Mouse (Mus musculus): ENCODE data around the gene Gsk3b. TPM values are rescaled to one million over a fixed set of nuclear protein-coding genes. Genes with fewer than 3 reads are reported as not detected.
"Not testable (repeated sequence)": the region's sequence is repeated elsewhere in the genome, so short reads cannot be mapped to it uniquely, and the experiment has no call there.

The Gsk3b gene
- polyA plus RNA-seq, 1 experiment: 5.8 TPM

- peaks cover 79% of the 10 kb centered on the region for H3K4me1 ChIP-seq
- no peaks in the 10 kb centered on the region for H3K27me3 ChIP-seq (replicated peaks)
- peaks cover 75% of the 10 kb centered on the region for H3K36me3 ChIP-seq (replicated peaks; ENCODE audit: low read length)
- H3K4me3 ChIP-seq (replicated peaks): no peak overlapping the region
- peaks cover 4% of the 10 kb centered on the region; the same call in 1 of the 2 replicates for H3K9me3 ChIP-seq
- TF ChIP-seq FLI1 (IDR thresholded peaks at IDR 0.05; ENCODE audit: low read length) (no peak), GATA1 (IDR thresholded peaks at IDR 0.05; ENCODE audit: borderline replicate concordance, low read length) (no peak)
Measured at GRCm38 (mm10) chr16:38097521-38097920, 8.7 kb downstream of the Gsk3b start.

GRCm38 (mm10) chr16:38099325-38099724, 10.5 kb downstream of the Gsk3b start:
- peaks cover 74% of the 10 kb centered on the region for H3K4me1 ChIP-seq
- no peak overlapping the region for H3K4me3 ChIP-seq (replicated peaks)
- H3K36me3 ChIP-seq (replicated peaks; ENCODE audit: low read length): peaks cover 74% of the 10 kb centered on the region
- H3K27me3 ChIP-seq (replicated peaks): no peaks in the 10 kb centered on the region
- H3K9me3 ChIP-seq: peaks cover 4% of the 10 kb centered on the region; the same call in 1 of the 2 replicates
- TF ChIP-seq FLI1 (IDR thresholded peaks at IDR 0.05; ENCODE audit: low read length) (no peak), GATA1 (IDR thresholded peaks at IDR 0.05; ENCODE audit: borderline replicate concordance, low read length) (no peak)

- H3K4me3 ChIP-seq (replicated peaks): no peak overlapping the region
- H3K36me3 ChIP-seq (replicated peaks; ENCODE audit: low read length): peaks cover 67% of the 10 kb centered on the region
- H3K9me3 ChIP-seq: peaks cover 4% of the 10 kb centered on the region; the same call in 1 of the 2 replicates
- TF ChIP-seq FLI1 (IDR thresholded peaks at IDR 0.05; ENCODE audit: low read length) (no peak), GATA1 (IDR thresholded peaks at IDR 0.05; ENCODE audit: borderline replicate concordance, low read length) (no peak)
- H3K27me3 ChIP-seq (replicated peaks): no peaks in the 10 kb centered on the region
- H3K4me1 ChIP-seq: peaks cover 74% of the 10 kb centered on the region
Measured at GRCm38 (mm10) chr16:38100569-38100968, 11.8 kb downstream of the Gsk3b start.

- no peak overlapping the region for H3K4me3 ChIP-seq (replicated peaks)
- H3K27me3 ChIP-seq (replicated peaks): no peaks in the 10 kb centered on the region
- TF ChIP-seq FLI1 (IDR thresholded peaks at IDR 0.05; ENCODE audit: low read length) (no peak), GATA1 (IDR thresholded peaks at IDR 0.05; ENCODE audit: borderline replicate concordance, low read length) (no peak)
- peaks cover 63% of the 10 kb centered on the region for H3K4me1 ChIP-seq
- no peaks in the 10 kb centered on the region for H3K9me3 ChIP-seq
- H3K36me3 ChIP-seq (replicated peaks; ENCODE audit: low read length): peaks cover 47% of the 10 kb centered on the region
Measured at GRCm38 (mm10) chr16:38105453-38105852, 16.7 kb downstream of the Gsk3b start.

- Histone ChIP-seq H3K27me3 (replicated peaks) (no peaks in the 10 kb centered on the region), H3K9me3 (no peaks in the 10 kb centered on the region), H3K4me3 (replicated peaks) (no peak overlapping the region), H3K36me3 (replicated peaks; ENCODE audit: low read length) (peaks cover 39% of the 10 kb centered on the region), H3K4me1 (peaks cover 57% of the 10 kb centered on the region)
- TF ChIP-seq FLI1 (IDR thresholded peaks at IDR 0.05; ENCODE audit: low read length) (no peak), GATA1 (IDR thresholded peaks at IDR 0.05; ENCODE audit: borderline replicate concordance, low read length) (no peak)
Measured at GRCm38 (mm10) chr16:38106542-38106941, 17.7 kb downstream of the Gsk3b start.

- Histone ChIP-seq H3K4me3 (replicated peaks) (peak overlapping the region; percentile 72), H3K36me3 (replicated peaks; ENCODE audit: low read length) (peaks cover 34% of the 10 kb centered on the region), H3K27me3 (replicated peaks) (no peaks in the 10 kb centered on the region), H3K9me3 (no peaks in the 10 kb centered on the region), H3K4me1 (peaks cover 64% of the 10 kb centered on the region)
- TF ChIP-seq FLI1 (IDR thresholded peaks at IDR 0.05; ENCODE audit: low read length) (no peak), GATA1 (IDR thresholded peaks at IDR 0.05; ENCODE audit: borderline replicate concordance, low read length) (no peak)
Measured at GRCm38 (mm10) chr16:38110001-38110400, 21.2 kb downstream of the Gsk3b start.

GRCm38 (mm10) chr16:38110575-38110974, 21.8 kb downstream of the Gsk3b start:
- H3K4me3 ChIP-seq (replicated peaks): no peak overlapping the region
- H3K36me3 ChIP-seq (replicated peaks; ENCODE audit: low read length): peaks cover 33% of the 10 kb centered on the region
- no peaks in the 10 kb centered on the region for H3K9me3 ChIP-seq
- peaks cover 58% of the 10 kb centered on the region for H3K4me1 ChIP-seq
- H3K27me3 ChIP-seq (replicated peaks): no peaks in the 10 kb centered on the region
- TF ChIP-seq FLI1 (IDR thresholded peaks at IDR 0.05; ENCODE audit: low read length) (no peak), GATA1 (IDR thresholded peaks at IDR 0.05; ENCODE audit: borderline replicate concordance, low read length) (no peak)

GRCm38 (mm10) chr16:38114074-38114473, 25.3 kb downstream of the Gsk3b start:
- Histone ChIP-seq H3K4me1 (peaks cover 56% of the 10 kb centered on the region), H3K4me3 (replicated peaks) (no peak overlapping the region), H3K36me3 (replicated peaks; ENCODE audit: low read length) (peaks cover 22% of the 10 kb centered on the region), H3K9me3 (no peaks in the 10 kb centered on the region), H3K27me3 (replicated peaks) (no peaks in the 10 kb centered on the region)
- no peak for TF ChIP-seq GATA1 (IDR thresholded peaks at IDR 0.05; ENCODE audit: borderline replicate concordance, low read length)
- TF ChIP-seq FLI1 (IDR thresholded peaks at IDR 0.05; ENCODE audit: low read length): no peak

GRCm38 (mm10) chr16:38117909-38118308, 29.1 kb downstream of the Gsk3b start:
- Histone ChIP-seq H3K36me3 (replicated peaks; ENCODE audit: low read length) (peaks cover 39% of the 10 kb centered on the region), H3K4me1 (peaks cover 55% of the 10 kb centered on the region)
- not testable (repeated sequence) for H3K9me3 ChIP-seq; H3K27me3 ChIP-seq (replicated peaks); H3K4me3 ChIP-seq (replicated peaks)

- TF ChIP-seq GATA1 (IDR thresholded peaks at IDR 0.05; ENCODE audit: borderline replicate concordance, low read length) (no peak), FLI1 (IDR thresholded peaks at IDR 0.05; ENCODE audit: low read length) (no peak)
- Histone ChIP-seq H3K9me3 (no peaks in the 10 kb centered on the region), H3K4me3 (replicated peaks) (no peak overlapping the region), H3K4me1 (peaks cover 51% of the 10 kb centered on the region), H3K27me3 (replicated peaks) (no peaks in the 10 kb centered on the region), H3K36me3 (replicated peaks; ENCODE audit: low read length) (peaks cover 38% of the 10 kb centered on the region)
Measured at GRCm38 (mm10) chr16:38118723-38119122, 29.9 kb downstream of the Gsk3b start.

GRCm38 (mm10) chr16:38119286-38119685, 30.5 kb downstream of the Gsk3b start:
- no peaks in the 10 kb centered on the region for H3K27me3 ChIP-seq (replicated peaks)
- no peaks in the 10 kb centered on the region for H3K9me3 ChIP-seq
- no peak overlapping the region for H3K4me3 ChIP-seq (replicated peaks)

More at GRCm38 (mm10) chr16:38119286-38119685, 30.5 kb downstream of the Gsk3b start:
- TF ChIP-seq GATA1 (IDR thresholded peaks at IDR 0.05; ENCODE audit: borderline replicate concordance, low read length): no peak
- no peak for TF ChIP-seq FLI1 (IDR thresholded peaks at IDR 0.05; ENCODE audit: low read length)
- H3K4me1 ChIP-seq: peaks cover 45% of the 10 kb centered on the region
- H3K36me3 ChIP-seq (replicated peaks; ENCODE audit: low read length): peaks cover 32% of the 10 kb centered on the region
